Mouse (Mus musculus) G1E (cell line): ENCODE measurements around the gene Rhod.

Experiments
- CTCF ChIP-seq: IDR thresholded peaks from 2 replicates; pipeline ENCODE4 v1.5.1; 2012; ENCODE audit warnings: low read depth, low read length, inconsistent platforms, mixed read lengths
- GATA1 ChIP-seq: IDR thresholded peaks from 2 replicates; pipeline ENCODE4 v1.6.1; 2012; ENCODE audit warnings: borderline replicate concordance, low read length, inconsistent platforms, mixed read lengths
- GATA2 ChIP-seq: IDR thresholded peaks from 2 replicates; pipeline ENCODE4 v1.6.1; 2012; ENCODE audit warnings: low read depth, low read length, inconsistent platforms, borderline replicate concordance
- TAL1 ChIP-seq: conservative IDR thresholded peaks from 2 replicates; pipeline ENCODE4 v1.6.1; 2012; ENCODE audit warnings: low read depth, low read length, inconsistent platforms, mixed read lengths

- TF ChIP-seq CTCF (no peak), GATA1 (no peak), TAL1 (no peak), GATA2 (no peak)
Observed at GRCm38 (mm10) chr19:4478190-4478516, 38.9 kb upstream of the Rhod start.
